Mouse (Mus musculus) lung, postnatal 25 days (tissue): ENCODE data around the gene Zfp746.
A peak's percentile ranks its signal among the peaks of the same experiment; 100 is the strongest.
"Not testable (repeated sequence)": the region's sequence is repeated elsewhere in the genome, so short reads cannot be mapped to it uniquely, and the experiment has no call there.

Experiments
- DNase-seq: peaks from one replicate; pipeline ENCODE4 v3.0.0; 2022; ENCODE audit warnings: low spot score

Gene Zfp746

DNA sequence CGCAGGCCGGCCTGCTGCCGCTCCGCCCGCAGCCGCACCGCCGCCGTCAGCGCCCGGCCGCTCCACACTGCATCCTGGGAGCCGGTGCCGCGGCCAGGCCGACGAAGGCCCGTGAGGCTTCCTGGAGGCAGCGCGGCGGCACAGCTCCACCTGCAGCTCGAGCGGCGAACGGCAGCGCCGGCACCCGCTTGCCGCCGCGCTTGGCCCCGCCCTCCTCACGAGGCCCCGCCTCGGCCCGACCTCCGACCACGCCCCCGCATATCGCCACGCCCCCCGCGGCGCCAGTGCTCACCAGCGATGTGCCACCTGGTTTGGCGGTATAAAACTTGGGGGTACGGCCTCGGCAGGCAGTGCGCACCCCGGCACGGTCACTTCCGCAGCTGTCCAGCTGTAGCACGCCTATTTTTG is at the start of gene Zfp746:
Zfp746 (minus strand) TSS at position 123 of the 408 bp plus-strand sequence.
- peak; percentile 92 for DNase-seq

GRCm38 (mm10) chr6:48121092-48121491 is 34.7 kb upstream of the Zfp746 start:
- DNase-seq = not testable (repeated sequence)

DNA sequence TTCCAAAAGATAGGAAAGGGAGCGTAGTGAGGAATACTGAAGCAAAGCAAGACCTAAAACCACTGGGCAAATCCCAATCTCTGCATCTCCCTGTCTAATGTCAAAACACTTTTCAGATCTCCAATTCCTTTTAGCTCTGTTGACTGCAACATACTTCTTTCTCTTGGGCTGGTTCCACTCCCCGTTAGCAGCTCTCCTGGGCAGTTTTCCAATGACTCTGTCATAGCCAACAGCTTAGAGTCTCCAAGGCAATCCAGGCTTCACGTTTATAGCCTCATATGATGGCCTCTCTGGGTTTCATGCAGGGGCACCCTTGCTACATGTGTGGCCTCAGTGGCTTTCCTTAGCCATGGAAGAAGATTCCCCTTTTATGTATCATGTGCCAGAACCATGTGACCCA is 29.6 kb upstream of the Zfp746 start:
- DNase-seq = no peak

GRCm38 (mm10) chr6:48086957-48087715 is 743 bp upstream of the Zfp746 start:
- no peak for DNase-seq

DNA sequence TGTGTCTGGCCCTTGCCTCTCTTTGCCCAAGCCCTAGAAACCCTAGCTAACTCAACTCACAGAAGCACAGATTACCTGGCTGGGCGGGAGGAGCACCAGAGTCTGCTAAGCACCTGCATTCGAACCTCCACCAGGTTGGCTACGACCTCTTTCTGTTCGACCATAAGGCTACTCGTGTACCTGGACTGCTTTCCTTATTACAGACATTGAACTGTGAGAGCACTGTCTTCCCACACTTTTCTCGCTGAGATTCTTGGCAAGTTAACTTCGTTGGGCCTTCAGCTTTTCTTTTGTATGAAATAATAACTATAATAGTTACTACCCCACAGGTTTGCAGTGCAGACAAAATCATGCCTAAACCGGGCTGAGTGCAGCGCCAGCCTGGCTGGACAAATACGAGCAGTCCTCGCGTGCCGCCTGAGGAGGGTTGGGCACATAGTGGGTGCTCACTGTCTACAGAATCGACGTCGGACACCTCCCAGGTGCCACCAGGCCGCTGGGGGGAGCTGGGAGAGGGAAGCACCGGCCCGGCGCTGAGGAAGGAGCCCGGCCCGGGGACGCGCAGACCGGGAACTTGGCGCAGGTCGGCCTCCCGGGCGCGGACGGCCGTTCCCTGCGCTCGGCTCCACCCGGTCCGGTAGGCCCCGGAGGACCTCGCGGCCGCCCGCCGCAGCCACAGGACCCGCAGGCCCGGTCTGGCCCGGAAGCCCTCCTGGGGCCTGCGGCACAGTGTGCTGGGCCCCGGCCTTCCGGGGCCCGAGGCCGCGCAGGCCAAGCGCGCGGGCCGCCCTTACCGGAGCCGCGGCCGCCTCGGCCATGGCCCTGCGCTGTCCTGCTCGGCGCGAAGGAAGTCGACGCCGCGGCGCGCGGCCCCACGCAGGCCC is 630 bp downstream of the Zfp746 start:
- peak; percentile 71 for DNase-seq

DNA sequence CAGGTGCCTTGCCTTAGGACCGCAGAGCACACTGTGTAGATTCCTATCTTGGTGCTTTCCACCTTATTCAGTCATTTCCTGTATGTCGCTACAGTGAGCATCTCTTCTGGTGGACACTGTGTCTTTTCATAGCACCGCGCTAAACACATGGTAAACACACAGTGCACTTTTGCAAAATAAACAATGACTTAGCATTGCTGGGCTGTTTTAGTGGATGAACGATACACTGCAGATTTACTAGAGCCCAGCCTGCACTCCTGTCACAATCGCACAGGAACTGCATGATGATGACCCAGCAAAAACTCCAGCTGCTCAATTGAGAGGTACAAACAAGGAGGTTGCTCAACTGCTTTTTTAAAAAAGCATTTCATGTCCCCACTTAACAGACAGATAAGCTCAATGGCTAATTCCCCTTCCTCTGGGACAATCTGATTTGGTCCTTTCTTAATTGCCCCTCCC is 2.6 kb downstream of the Zfp746 start:
- peak; percentile 14 for DNase-seq

- no peak for DNase-seq
Measured at GRCm38 (mm10) chr6:48081952-48082351, 4.4 kb downstream of the Zfp746 start.

DNA sequence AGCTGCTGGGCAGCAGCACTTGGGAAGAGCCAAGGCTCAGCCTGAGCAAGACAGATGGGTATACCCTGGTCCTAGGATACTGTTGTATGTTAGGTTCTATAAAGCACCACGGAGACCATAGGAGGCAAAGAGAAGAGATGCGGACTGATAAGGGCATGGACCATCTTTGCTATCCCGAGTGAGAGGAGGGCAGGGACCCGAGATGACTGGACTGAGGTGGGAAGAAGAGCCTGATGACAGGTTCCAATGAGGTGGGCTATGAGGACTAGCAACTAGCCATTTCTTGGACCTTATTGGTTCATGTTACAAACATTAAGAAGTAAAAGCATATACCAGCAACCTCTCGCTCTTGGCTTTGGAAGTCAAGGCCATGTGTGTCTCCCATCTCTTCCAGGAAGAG is 5.4 kb downstream of the Zfp746 start:
- no peak for DNase-seq

DNA sequence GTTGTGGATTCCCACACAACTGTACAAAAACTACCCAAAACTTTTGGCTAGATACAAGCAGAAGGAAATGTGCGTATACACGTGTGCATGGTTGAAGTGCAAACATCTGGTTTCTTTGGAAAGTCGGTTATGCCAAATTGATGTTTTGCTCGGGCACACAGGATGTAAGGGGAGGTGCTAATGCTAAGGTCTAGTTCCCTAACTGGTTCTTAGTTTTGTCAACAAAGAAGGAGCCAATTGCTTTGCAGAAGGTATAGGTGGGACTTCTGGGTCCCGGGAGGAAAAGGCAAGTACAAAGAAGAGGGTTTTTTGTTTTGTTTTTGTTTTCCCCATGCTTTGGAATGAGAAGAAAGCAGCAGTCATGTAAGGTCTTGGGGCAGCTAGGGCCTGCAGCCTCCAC is 13.1 kb downstream of the Zfp746 start:
- no peak for DNase-seq

GRCm38 (mm10) chr6:48067492-48067891 is 18.9 kb downstream of the Zfp746 start:
- DNase-seq = no peak

- no peak for DNase-seq
Measured at GRCm38 (mm10) chr6:48065587-48066075, 20.8 kb downstream of the Zfp746 start.

GRCm38 (mm10) chr6:48064451-48064850 is 21.9 kb downstream of the Zfp746 start:
- no peak for DNase-seq

DNA sequence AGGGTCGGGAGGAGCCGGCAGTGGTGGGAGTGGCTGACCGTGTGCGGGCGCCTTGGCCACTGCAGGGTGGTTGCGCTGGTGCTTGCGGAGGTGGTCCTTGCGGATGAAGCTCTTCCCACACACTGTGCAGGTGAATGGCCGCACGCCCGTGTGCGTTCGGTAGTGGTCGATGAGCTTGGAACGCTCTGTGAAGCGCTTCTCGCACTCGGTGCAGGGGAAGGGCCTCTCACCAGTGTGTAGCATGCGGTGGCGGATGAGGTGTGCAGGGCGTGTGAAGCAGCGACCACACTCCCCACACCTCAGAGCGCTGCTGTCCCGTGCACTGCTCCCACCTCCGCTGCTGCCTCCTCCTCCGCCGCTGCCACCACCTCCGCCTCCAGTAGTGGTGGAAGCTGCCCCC is 22.5 kb downstream of the Zfp746 start:
- no peak for DNase-seq

GRCm38 (mm10) chr6:48060895-48061294 is 25.5 kb downstream of the Zfp746 start:
- DNase-seq = no peak

- no peak for DNase-seq
Measured at GRCm38 (mm10) chr6:48060421-48060820, 26.0 kb downstream of the Zfp746 start.

- no peak for DNase-seq
Measured at GRCm38 (mm10) chr6:48052136-48052535, 34.3 kb downstream of the Zfp746 start.

DNA sequence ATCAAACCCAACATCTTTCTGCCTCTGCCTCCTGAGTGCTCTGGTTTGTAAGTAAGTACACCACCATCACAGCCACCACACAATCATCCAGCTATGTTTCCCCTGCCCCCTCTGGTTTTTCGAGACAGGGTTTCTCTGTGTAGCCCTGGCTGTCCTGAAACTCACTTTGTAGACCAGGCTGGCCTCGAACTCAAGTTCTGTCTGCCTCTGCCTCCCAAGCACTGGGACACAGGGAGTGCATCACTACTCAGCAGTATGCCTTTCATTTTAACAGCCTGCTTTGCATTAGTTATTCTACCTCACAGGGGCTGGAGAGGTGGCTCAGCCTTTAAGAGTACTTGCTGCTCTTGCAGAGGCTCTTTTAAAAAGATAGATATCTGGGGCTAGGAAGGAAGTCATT is 34.7 kb downstream of the Zfp746 start:
- no peak for DNase-seq

GRCm38 (mm10) chr6:48049273-48050065 is 36.9 kb downstream of the Zfp746 start:
- peak; percentile 6 for DNase-seq

- DNase-seq = peak; percentile 90
Measured at GRCm38 (mm10) chr6:48048426-48049272, 37.7 kb downstream of the Zfp746 start, which contains the start of gene Zfp777. Gene Zfp777, minus strand, starts transcription at chr6:48048911.

- peak; percentile 12 for DNase-seq
Measured at GRCm38 (mm10) chr6:48047450-48048351, 38.7 kb downstream of the Zfp746 start.
